Comparison of ENCODE assay signal across 7 mouse cellular contexts in the genomic region with DNA sequence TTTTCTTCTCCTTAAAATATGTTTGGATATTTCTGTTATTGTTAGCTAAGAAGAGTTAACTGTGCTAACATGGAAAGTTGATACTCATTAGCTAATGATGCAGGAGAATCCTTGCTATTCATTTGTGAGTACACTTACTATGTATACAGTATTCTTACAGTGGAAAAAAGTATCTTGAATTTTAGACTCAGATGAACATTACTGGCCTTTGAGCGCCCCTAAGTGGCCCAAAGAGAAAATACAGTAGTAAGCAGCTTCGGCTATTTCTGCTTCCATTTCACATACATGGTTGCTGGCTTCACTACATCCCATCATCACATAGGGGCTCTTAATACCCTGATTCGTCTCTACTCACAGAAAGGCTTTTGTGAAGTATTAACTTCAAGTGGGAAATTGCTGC.
A peak's percentile ranks its signal among the peaks of the same experiment; 100 is the strongest.
DNase-seq lines count a peak whose midpoint lies in the region; ATAC-seq and TF ChIP-seq lines count a peak whose summit lies in the region.

No protein-coding gene starts in this region.

- no peaks in the 10 kb centered on the region for H3K27me3 ChIP-seq in intestine, postnatal 0 days (replicated peaks; ENCODE audit: control insufficient read depth, insufficient read depth, low read length)
- no peaks in the 10 kb centered on the region for H3K27me3 ChIP-seq in intestine, embryonic 16.5 days (replicated peaks; ENCODE audit: control insufficient read depth, insufficient read depth, low read length)

- H3K9me3 ChIP-seq in intestine, postnatal 0 days (ENCODE audit: control insufficient read depth) = no peaks in the 10 kb centered on the region
- H3K9me3 ChIP-seq in intestine, embryonic 16.5 days (ENCODE audit: control insufficient read depth, low read length) = no peaks in the 10 kb centered on the region

- no peaks in the 10 kb centered on the region for H3K4me1 ChIP-seq in intestine, postnatal 0 days (replicated peaks; ENCODE audit: control insufficient read depth, insufficient read depth, low read length)
- H3K4me1 ChIP-seq in intestine, embryonic 16.5 days (ENCODE audit: control insufficient read depth, insufficient read depth, low read length) = no peaks in the 10 kb centered on the region

- H3K36me3 ChIP-seq in intestine, postnatal 0 days (ENCODE audit: control insufficient read depth, insufficient read depth) = no peaks in the 10 kb centered on the region
- H3K36me3 ChIP-seq in intestine, embryonic 16.5 days (ENCODE audit: control insufficient read depth, insufficient read depth, low read length) = no peaks in the 10 kb centered on the region

- WGBS in intestine, postnatal 0 days = 29% methylated on average over 3 of the region's 3 CpGs
- whole genome bisulfite sequencing in intestine, embryonic 16.5 days = 15% methylated on average over 3 of the region's 3 CpGs

- no peak overlapping the region for H3K9ac ChIP-seq in intestine, postnatal 0 days (ENCODE audit: low read depth, low read length)
- H3K9ac ChIP-seq in intestine, embryonic 16.5 days (ENCODE audit: low read depth, low read length) = no peak overlapping the region

- no peak for ATAC-seq in intestine, postnatal 0 days
- no peak for ATAC-seq in intestine, embryonic 16.5 days
- peak; percentile 68; the same call in 1 of the 2 replicates for ATAC-seq in common myeloid progenitor, adult 5-6 weeks (replicated peaks; ENCODE audit: low read depth, poor library complexity, severe bottlenecking)

- no peak overlapping the region for H3K27ac ChIP-seq in intestine, postnatal 0 days (ENCODE audit: low read depth, low read length)
- no peak overlapping the region for H3K27ac ChIP-seq in intestine, embryonic 16.5 days (ENCODE audit: low read length)
- no peak overlapping the region for H3K27ac ChIP-seq in layer of hippocampus, adult 2 months

- peak; percentile 65 for TF ChIP-seq CTCF in intestine, postnatal 0 days (IDR thresholded peaks at IDR 0.05; ENCODE audit: low read depth)
- TF ChIP-seq CTCF in layer of hippocampus, adult 2 months (conservative IDR thresholded peaks at IDR 0.05) = peak; percentile 91

- intact Hi-C loops in gastrocnemius, postnatal 36 days (cut with DNase I) = no loop called here

- DNase-seq in MN1 (ENCODE audit: low spot score) = peak; percentile 56
- DNase-seq in layer of hippocampus, adult 2 months (ENCODE audit: low spot score in 2 of 2) = peak; percentile 45 to 51
- peak; percentile 42 for DNase-seq in right cerebral cortex, adult 18-20 months
- no peak for DNase-seq in gastrocnemius, postnatal 36 days

- H3K4me3 ChIP-seq in intestine, postnatal 0 days (ENCODE audit: low read depth, low read length) = no peak overlapping the region
- no peak overlapping the region for H3K4me3 ChIP-seq in intestine, embryonic 16.5 days (ENCODE audit: low read length)
- H3K4me3 ChIP-seq in layer of hippocampus, adult 2 months = no peak overlapping the region

- H3K4me2 ChIP-seq in intestine, postnatal 0 days (replicated peaks; ENCODE audit: low read depth) = no peak overlapping the region
- H3K4me2 ChIP-seq in intestine, embryonic 16.5 days (ENCODE audit: low read depth, low read length) = no peak overlapping the region

Comparison
In these comparisons a context has a peak if more than half of its experiments do, and no peak if none do; other contexts are left out.
1. DNase-seq: peak in MN1 (single experiment), layer of hippocampus, adult 2 months (2 of 2) and right cerebral cortex, adult 18-20 months (single experiment); none in gastrocnemius, postnatal 36 days (0 of 2).